Mouse (Mus musculus): ENCODE results near the gene Rbfox3. TPM values are rescaled to one million over a fixed set of nuclear protein-coding genes. Genes with fewer than 3 reads are reported as not detected.

Gene Rbfox3
- polyA plus RNA-seq, 1 experiment from 2014 or later: 54.9 TPM

DNA sequence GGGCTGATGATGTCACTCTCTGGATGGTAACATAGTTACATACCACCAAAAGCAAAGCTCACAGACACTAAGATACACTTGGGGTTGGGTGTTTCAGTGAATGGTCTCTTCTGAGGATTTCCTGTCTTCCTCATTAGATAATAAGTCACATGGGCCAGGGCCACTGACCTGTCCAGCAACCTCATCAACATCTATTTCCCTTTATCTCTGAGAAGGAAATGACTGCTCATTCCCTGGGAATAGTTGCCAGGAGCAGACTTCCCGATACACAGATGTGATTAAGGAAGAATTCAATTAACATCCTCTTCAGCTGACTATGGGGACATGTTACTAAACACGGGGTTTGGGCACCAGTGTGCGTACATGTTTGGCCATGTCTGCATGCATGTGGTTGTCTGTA is 245.2 kb downstream of the Rbfox3 start:
- no peak for ATAC-seq
- 76% methylated on average over 3 of the region's 3 CpGs for WGBS
- peaks cover 18% of the 10 kb centered on the region for H3K4me1 ChIP-seq (ENCODE audit: control insufficient read depth, insufficient read depth, low read length)

DNA sequence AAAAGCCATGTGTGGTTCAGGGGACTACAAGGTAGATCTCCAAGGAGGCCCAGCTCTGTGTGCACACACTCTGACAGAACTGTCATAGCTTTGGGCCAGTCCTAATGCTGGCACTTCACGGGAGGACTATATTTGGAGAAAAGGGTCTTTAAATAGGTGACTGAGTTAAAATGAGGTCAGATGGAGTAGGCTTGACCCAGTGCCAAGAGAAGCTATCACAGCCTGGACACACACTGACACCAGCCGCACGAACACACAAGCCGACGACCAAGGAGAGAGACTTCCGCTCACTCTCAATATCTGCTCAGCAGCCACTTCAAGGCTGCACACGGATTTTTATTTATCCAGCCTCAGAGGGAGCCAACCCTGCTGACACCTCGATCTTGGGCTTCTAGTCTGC is 248.1 kb downstream of the Rbfox3 start:
- H3K4me3 ChIP-seq (ENCODE audit: low read depth, low read length): no peak overlapping the region
- no peak for ATAC-seq
- no peak overlapping the region for H3K4me2 ChIP-seq (ENCODE audit: low read length)
- no peaks in the 10 kb centered on the region for H3K9me3 ChIP-seq (replicated peaks; ENCODE audit: control insufficient read depth, low read length, poor library complexity, severe bottlenecking)
- H3K4me1 ChIP-seq (ENCODE audit: control insufficient read depth, insufficient read depth, low read length): peaks cover 21% of the 10 kb centered on the region
- WGBS: 56% methylated on average over 8 of the region's 8 CpGs
- no peak overlapping the region for H3K27ac ChIP-seq (ENCODE audit: low read length)
- H3K36me3 ChIP-seq (ENCODE audit: control insufficient read depth, insufficient read depth, low read length): no peaks in the 10 kb centered on the region
- H3K27me3 ChIP-seq (ENCODE audit: control insufficient read depth, insufficient read depth, low read depth, low read length): no peaks in the 10 kb centered on the region
- H3K9ac ChIP-seq (ENCODE audit: low read depth, low read length): no peak overlapping the region

More for the DNA sequence above, 245.2 kb downstream of the Rbfox3 start:
- Histone ChIP-seq H3K4me3 (ENCODE audit: low read depth, low read length) (no peak overlapping the region), H3K27me3 (ENCODE audit: control insufficient read depth, insufficient read depth, low read depth, low read length) (no peaks in the 10 kb centered on the region), H3K27ac (ENCODE audit: low read length) (peak overlapping the region; percentile 50; the same call in 1 of the 2 replicates), H3K36me3 (ENCODE audit: control insufficient read depth, insufficient read depth, low read length) (no peaks in the 10 kb centered on the region), H3K4me2 (ENCODE audit: low read length) (no peak overlapping the region), H3K9me3 (replicated peaks; ENCODE audit: control insufficient read depth, low read length, poor library complexity, severe bottlenecking) (no peaks in the 10 kb centered on the region), H3K9ac (ENCODE audit: low read depth, low read length) (no peak overlapping the region)

DNA sequence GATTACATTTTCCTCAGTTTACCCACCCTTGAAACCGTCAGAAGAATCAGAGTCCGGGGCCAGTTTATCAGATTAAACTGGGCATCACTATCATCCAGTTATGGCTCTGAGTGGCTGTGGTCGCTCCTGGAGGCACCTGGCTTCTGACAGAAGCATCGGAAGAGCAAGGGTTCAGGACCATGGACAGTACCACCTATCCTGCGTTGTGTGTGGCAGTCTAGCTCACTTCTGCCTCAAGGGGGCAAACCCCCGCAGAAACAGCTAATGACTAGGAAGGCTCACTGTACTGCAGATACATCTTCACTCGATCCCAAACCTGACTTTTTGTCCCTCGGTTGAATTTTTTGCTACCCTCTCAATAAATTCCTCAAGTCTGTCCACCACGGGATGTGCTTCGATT is 252.1 kb downstream of the Rbfox3 start:
- ATAC-seq: no peak
- Histone ChIP-seq H3K4me3 (ENCODE audit: low read depth, low read length) (no peak overlapping the region), H3K9me3 (replicated peaks; ENCODE audit: control insufficient read depth, low read length, poor library complexity, severe bottlenecking) (no peaks in the 10 kb centered on the region), H3K27me3 (ENCODE audit: control insufficient read depth, insufficient read depth, low read depth, low read length) (no peaks in the 10 kb centered on the region), H3K27ac (ENCODE audit: low read length) (no peak overlapping the region), H3K9ac (ENCODE audit: low read depth, low read length) (no peak overlapping the region), H3K4me2 (ENCODE audit: low read length) (no peak overlapping the region), H3K4me1 (ENCODE audit: control insufficient read depth, insufficient read depth, low read length) (peaks cover 30% of the 10 kb centered on the region), H3K36me3 (ENCODE audit: control insufficient read depth, insufficient read depth, low read length) (no peaks in the 10 kb centered on the region)
- WGBS: 19% methylated on average over 10 of the region's 10 CpGs

DNA sequence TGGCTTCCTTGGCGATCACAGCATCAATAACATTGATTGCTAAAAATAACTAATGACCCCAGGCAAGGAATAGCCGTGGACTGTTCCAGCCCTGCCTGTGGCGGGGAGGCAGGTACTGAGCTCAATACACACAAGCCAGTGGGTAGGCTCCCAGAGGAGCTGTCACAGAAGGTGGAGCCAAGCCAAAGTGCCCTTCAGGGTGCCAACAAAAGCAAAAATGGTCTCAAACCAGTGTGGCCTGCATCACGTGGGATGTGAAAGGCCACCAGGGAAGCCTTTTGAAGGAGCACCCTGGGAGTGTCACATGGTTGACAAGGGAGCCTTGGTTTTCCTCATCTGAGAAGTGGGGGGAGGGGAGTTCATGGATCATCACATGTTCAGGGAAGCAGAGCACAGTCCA is 255.6 kb downstream of the Rbfox3 start:
- Histone ChIP-seq H3K4me1 (ENCODE audit: control insufficient read depth, insufficient read depth, low read length) (peaks cover 32% of the 10 kb centered on the region), H3K9me3 (replicated peaks; ENCODE audit: control insufficient read depth, low read length, poor library complexity, severe bottlenecking) (no peaks in the 10 kb centered on the region), H3K27ac (ENCODE audit: low read length) (no peak overlapping the region), H3K4me2 (ENCODE audit: low read length) (no peak overlapping the region), H3K36me3 (ENCODE audit: control insufficient read depth, insufficient read depth, low read length) (no peaks in the 10 kb centered on the region), H3K27me3 (ENCODE audit: control insufficient read depth, insufficient read depth, low read depth, low read length) (no peaks in the 10 kb centered on the region), H3K9ac (ENCODE audit: low read depth, low read length) (no peak overlapping the region), H3K4me3 (ENCODE audit: low read depth, low read length) (no peak overlapping the region)
- WGBS: 56% methylated on average over 4 of the region's 4 CpGs
- ATAC-seq: no peak

DNA sequence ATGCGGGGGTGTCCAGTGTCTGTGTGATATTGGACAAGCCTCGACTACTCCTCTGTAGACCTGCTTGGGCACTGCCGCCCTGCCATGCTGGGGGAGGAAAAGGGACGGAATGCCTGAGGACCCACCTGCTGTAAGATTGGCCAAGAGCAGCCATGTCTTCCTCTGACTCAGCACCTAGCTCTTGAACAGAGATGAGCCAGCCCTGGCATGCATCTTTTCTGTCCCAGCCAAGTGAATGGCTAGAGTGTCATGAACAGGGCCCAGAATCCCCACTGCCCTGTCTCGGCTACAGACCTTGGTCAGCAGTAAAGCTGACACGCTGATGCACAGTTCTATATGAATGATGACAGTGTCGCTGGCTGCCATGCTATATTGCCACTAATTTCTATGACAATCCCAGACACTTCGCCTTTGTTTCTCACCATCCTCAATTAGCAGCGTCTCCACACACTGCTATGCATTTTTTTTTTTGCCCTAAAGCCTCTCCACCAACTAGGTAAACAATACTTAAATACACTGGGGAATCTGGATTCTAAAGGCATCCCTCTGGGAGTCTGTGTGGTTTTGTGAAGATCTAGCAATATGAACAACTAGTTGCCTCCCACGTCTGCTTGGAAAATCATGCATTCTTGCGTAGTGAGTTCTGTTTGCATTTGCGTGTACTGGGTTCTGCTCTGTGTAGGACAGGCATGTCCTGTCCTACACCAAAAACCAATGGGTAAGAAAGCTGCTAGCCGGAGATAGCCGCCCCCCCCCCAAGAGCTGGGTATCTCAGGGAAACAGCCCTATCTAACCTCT is 257.7 kb downstream of the Rbfox3 start:
- no peak overlapping the region for H3K4me3 ChIP-seq (ENCODE audit: low read depth, low read length)
- no peak for ATAC-seq
- H3K36me3 ChIP-seq (ENCODE audit: control insufficient read depth, insufficient read depth, low read length): no peaks in the 10 kb centered on the region
- H3K27ac ChIP-seq (ENCODE audit: low read length): no peak overlapping the region
- H3K4me1 ChIP-seq (ENCODE audit: control insufficient read depth, insufficient read depth, low read length): peaks cover 28% of the 10 kb centered on the region
- no peaks in the 10 kb centered on the region for H3K9me3 ChIP-seq (replicated peaks; ENCODE audit: control insufficient read depth, low read length, poor library complexity, severe bottlenecking)
- H3K27me3 ChIP-seq (ENCODE audit: control insufficient read depth, insufficient read depth, low read depth, low read length): no peaks in the 10 kb centered on the region
- H3K9ac ChIP-seq (ENCODE audit: low read depth, low read length): no peak overlapping the region
- H3K4me2 ChIP-seq (ENCODE audit: low read length): no peak overlapping the region
- 88% methylated on average over 14 of the region's 14 CpGs for WGBS

DNA sequence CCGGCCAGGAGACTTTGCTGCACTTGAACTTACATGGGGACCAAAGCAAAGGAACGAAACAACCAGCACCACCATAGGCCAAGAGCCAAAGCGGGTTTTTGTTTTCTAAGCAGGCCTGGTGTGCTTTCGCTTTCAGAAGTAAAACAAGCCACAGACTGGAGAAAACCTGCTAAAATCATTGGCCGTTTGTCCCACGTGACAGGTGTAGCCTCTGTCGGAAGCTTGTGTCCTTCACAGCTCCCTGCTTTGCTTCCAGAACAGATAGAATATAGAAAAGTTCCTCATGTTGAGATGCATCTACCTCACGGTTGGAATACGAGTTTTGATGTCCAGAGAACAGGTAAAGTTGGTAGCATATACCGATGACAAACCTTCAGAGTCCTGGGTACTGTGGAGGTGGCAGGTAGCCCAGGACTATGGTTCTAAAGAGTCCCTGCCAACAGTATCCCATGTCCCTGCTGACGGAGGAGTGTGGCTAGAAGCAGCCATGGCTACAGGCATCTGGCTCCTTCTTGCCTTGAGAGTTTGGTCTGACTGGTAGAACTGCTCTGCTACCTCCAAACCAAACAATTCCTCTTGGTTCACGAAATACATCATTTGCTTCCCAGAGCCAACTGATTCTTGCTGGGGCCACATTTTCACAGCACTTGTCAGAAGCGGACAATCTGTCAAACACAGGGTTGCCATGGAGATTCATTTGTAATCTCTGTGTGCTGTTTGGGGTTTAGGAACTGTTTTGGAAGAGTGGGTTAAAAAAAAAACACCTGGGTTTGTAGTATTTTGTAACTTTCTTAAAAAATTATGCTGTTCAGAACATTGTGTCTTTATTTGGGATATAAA is 258.8 kb downstream of the Rbfox3 start:
- 86% methylated on average over 13 of the region's 13 CpGs for WGBS
- H3K9ac ChIP-seq (ENCODE audit: low read depth, low read length): no peak overlapping the region
- no peak for ATAC-seq
- H3K4me3 ChIP-seq (ENCODE audit: low read depth, low read length): no peak overlapping the region
- no peaks in the 10 kb centered on the region for H3K36me3 ChIP-seq (ENCODE audit: control insufficient read depth, insufficient read depth, low read length)
- no peak overlapping the region for H3K27ac ChIP-seq (ENCODE audit: low read length)
- no peaks in the 10 kb centered on the region for H3K9me3 ChIP-seq (replicated peaks; ENCODE audit: control insufficient read depth, low read length, poor library complexity, severe bottlenecking)
- no peaks in the 10 kb centered on the region for H3K27me3 ChIP-seq (ENCODE audit: control insufficient read depth, insufficient read depth, low read depth, low read length)
- H3K4me2 ChIP-seq (ENCODE audit: low read length): no peak overlapping the region
- H3K4me1 ChIP-seq (ENCODE audit: control insufficient read depth, insufficient read depth, low read length): peaks cover 19% of the 10 kb centered on the region

DNA sequence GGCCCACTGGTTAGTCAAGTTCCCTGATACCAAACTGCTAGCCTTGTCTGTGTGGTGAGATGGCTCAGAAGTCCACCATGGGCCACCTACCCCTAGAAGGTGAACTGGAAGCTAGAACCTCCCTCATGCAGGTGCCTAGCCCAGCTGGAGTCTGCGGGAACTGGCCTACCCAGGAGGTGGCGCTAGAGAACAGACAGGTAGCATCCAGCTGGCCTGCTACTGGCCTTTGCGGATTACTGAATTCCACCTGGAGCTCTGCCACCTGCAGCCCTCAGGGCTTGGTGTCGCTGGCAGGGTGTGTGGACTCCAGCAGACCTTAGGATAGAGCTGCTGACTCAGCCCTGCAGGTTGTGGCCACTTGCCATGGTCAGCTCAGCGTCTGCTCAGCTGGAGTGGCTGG is 263.0 kb downstream of the Rbfox3 start:
- ATAC-seq: no peak
- H3K36me3 ChIP-seq (ENCODE audit: control insufficient read depth, insufficient read depth, low read length): no peaks in the 10 kb centered on the region
- peaks cover 10% of the 10 kb centered on the region for H3K4me1 ChIP-seq (ENCODE audit: control insufficient read depth, insufficient read depth, low read length)
- no peak overlapping the region for H3K27ac ChIP-seq (ENCODE audit: low read length)
- H3K4me2 ChIP-seq (ENCODE audit: low read length): no peak overlapping the region
- no peaks in the 10 kb centered on the region for H3K9me3 ChIP-seq (replicated peaks; ENCODE audit: control insufficient read depth, low read length, poor library complexity, severe bottlenecking)
- no peak overlapping the region for H3K9ac ChIP-seq (ENCODE audit: low read depth, low read length)
- 28% methylated on average over 5 of the region's 5 CpGs for WGBS
- no peak overlapping the region for H3K4me3 ChIP-seq (ENCODE audit: low read depth, low read length)
- H3K27me3 ChIP-seq (ENCODE audit: control insufficient read depth, insufficient read depth, low read depth, low read length): no peaks in the 10 kb centered on the region

DNA sequence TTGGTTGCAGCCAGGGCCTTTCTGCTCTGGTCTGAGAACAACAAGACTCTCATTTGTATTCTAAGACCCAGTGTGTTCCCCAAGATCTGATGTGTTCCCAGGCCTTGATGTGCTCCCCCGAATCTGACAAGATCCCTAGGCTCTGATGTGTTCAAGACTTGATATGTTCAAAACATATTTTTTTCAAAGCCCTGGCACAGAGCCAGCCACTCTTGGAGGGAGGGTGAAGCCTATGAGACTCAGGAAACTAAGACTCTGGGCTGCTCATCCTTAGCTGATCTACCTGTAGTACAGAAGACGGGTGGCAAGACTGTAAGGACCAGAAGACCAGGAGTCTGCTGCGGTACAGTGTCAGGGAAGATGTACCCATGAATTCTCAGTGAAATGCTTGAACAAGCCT is 264.5 kb downstream of the Rbfox3 start:
- 77% methylated on average over 3 of the region's 3 CpGs for whole genome bisulfite sequencing
- no peak overlapping the region for H3K4me3 ChIP-seq (ENCODE audit: low read depth, low read length)
- H3K9me3 ChIP-seq (replicated peaks; ENCODE audit: control insufficient read depth, low read length, poor library complexity, severe bottlenecking): no peaks in the 10 kb centered on the region
- H3K4me2 ChIP-seq (ENCODE audit: low read length): no peak overlapping the region
- H3K9ac ChIP-seq (ENCODE audit: low read depth, low read length): no peak overlapping the region
- H3K36me3 ChIP-seq (ENCODE audit: control insufficient read depth, insufficient read depth, low read length): no peaks in the 10 kb centered on the region
- peaks cover 10% of the 10 kb centered on the region for H3K4me1 ChIP-seq (ENCODE audit: control insufficient read depth, insufficient read depth, low read length)
- H3K27ac ChIP-seq (ENCODE audit: low read length): no peak overlapping the region
- ATAC-seq: no peak
- H3K27me3 ChIP-seq (ENCODE audit: control insufficient read depth, insufficient read depth, low read depth, low read length): no peaks in the 10 kb centered on the region

DNA sequence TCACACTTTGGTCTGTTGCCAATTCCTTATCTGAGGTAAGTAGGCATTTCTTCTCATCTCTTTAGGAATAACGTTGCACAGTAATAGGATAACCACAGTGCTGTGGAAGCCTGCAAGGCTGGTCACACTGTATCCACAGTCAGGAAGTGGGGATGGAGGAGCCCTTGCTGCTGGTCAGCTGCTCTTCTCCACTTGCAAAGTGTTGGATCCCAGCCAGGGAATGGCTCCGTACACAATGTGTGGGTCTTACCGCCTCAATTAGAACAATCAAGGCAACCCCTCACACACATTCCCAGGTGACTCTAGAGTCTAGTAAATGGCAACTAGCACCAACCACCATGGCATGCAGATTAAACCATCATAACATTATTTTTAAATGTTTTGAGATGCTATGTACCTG is 266.2 kb downstream of the Rbfox3 start:
- 85% methylated on average over 3 of the region's 3 CpGs for WGBS
- H3K4me3 ChIP-seq (ENCODE audit: low read depth, low read length): no peak overlapping the region
- H3K9ac ChIP-seq (ENCODE audit: low read depth, low read length): no peak overlapping the region
- H3K36me3 ChIP-seq (ENCODE audit: control insufficient read depth, insufficient read depth, low read length): no peaks in the 10 kb centered on the region
- no peak overlapping the region for H3K4me2 ChIP-seq (ENCODE audit: low read length)
- H3K27me3 ChIP-seq (ENCODE audit: control insufficient read depth, insufficient read depth, low read depth, low read length): no peaks in the 10 kb centered on the region
- H3K4me1 ChIP-seq (ENCODE audit: control insufficient read depth, insufficient read depth, low read length): no peaks in the 10 kb centered on the region
- no peak overlapping the region for H3K27ac ChIP-seq (ENCODE audit: low read length)
- ATAC-seq: no peak
- H3K9me3 ChIP-seq (replicated peaks; ENCODE audit: control insufficient read depth, low read length, poor library complexity, severe bottlenecking): no peaks in the 10 kb centered on the region
